Mouse (Mus musculus) limb, embryonic 14.5 days (tissue): ENCODE results near the gene Rrp9. TPM values are rescaled to one million over a fixed set of nuclear protein-coding genes. Genes with fewer than 3 reads are reported as not detected.
A peak's percentile ranks its signal among the peaks of the same experiment; 100 is the strongest.

Experiments used
- ATAC-seq: fragments of 200-750 bp; cut with Nextera tagmentation; 2 replicates; pipeline ENCODE4 v1.8.0; 2017; ENCODE audit warnings: low read depth, moderate number of reproducible peaks, moderate TSS enrichment; ENCODE audit not compliant: low FRiP score
- DNase-seq: peaks from one replicate; pipeline ENCODE4 v3.0.0-alpha.2; 2015; ENCODE audit warnings: low spot score
- H3K27ac ChIP-seq: fragments of 300-500 bp; sonication (generic); replicated peaks from 2 replicates; pipeline ENCODE4 v1.5.1; 2014; ENCODE audit warnings: low read depth, mild to moderate bottlenecking, low read length, moderate library complexity, mixed read lengths
- H3K27me3 ChIP-seq: fragments of 300-500 bp; sonication (generic); 2 replicates; pipeline ENCODE4 v1.6.1; 2014; ENCODE audit warnings: low read length, mixed read lengths; ENCODE audit not compliant: control insufficient read depth, insufficient read depth
- H3K36me3 ChIP-seq: fragments of 300-500 bp; sonication (generic); 2 replicates; pipeline ENCODE4 v1.6.1; 2014; ENCODE audit warnings: mild to moderate bottlenecking, low read length, moderate library complexity, mixed read lengths; ENCODE audit not compliant: control insufficient read depth, insufficient read depth
- H3K4me1 ChIP-seq: fragments of 300-500 bp; sonication (generic); 2 replicates; pipeline ENCODE4 v1.6.1; 2014; ENCODE audit warnings: antibody characterized with exemption, low read length, mixed read lengths; ENCODE audit not compliant: control insufficient read depth, insufficient read depth
- H3K4me2 ChIP-seq: fragments of 300-500 bp; sonication (generic); replicated peaks from 2 replicates; pipeline ENCODE4 v1.6.1; 2014; ENCODE audit warnings: low read depth, mild to moderate bottlenecking, low read length, moderate library complexity; ENCODE audit not compliant: severe bottlenecking
- H3K4me3 ChIP-seq: fragments of 300-500 bp; sonication (generic); replicated peaks from 2 replicates; pipeline ENCODE4 v1.5.1; 2014; ENCODE audit warnings: low read length
- H3K9ac ChIP-seq: fragments of 300-500 bp; sonication (generic); 2 replicates; pipeline ENCODE4 v1.6.1; 2014; ENCODE audit warnings: mild to moderate bottlenecking, low read depth, low read length, moderate library complexity; ENCODE audit not compliant: severe bottlenecking
- H3K9me3 ChIP-seq: fragments of 300-500 bp; sonication (generic); 2 replicates; pipeline ENCODE4 v1.6.1; 2016; ENCODE audit warnings: low read length; ENCODE audit not compliant: control insufficient read depth
- POLR2A ChIP-seq: fragments of 200-500 bp; IDR thresholded peaks from 2 replicates; pipeline ENCODE4 v1.8.0; 2012; ENCODE audit warnings: inconsistent platforms, mild to moderate bottlenecking, moderate library complexity, borderline replicate concordance; ENCODE audit not compliant: insufficient read depth, insufficient read length; ENCODE audit errors: extremely low read depth
- WGBS: fragments of 180-500 bp; shearing (Covaris S2); extraction: QIAGEN DNeasy Blood & Tissue Kit; methylation state at CpG from one replicate; pipeline ENCODE4 v1.1.7; 2014; 5-methylcytosine and 5-hydroxymethylcytosine counted together
- polyA plus RNA-seq, 2 experiments: library from polyadenylated mRNA; depleted of rRNA in 1 of 2; stranded (reverse) in 1 of 2; unstranded in 1 of 2; fragments of >200 nt; fragmentation: Nextera tagmentation in 1 of 2; extraction: Ambion mirVana in 1 of 2; gene quantifications; 2 replicates each; pipeline versions ENCODE4 v1.2.1 to v1.2.3; 2012 to 2014

Gene Rrp9
- polyA plus RNA-seq (2012; rRNA removed) = 44.2 and 52.3 TPM in 2 replicates
- 41.3 and 42.7 TPM in 2 replicates for polyA plus RNA-seq (2014; fragmentation: Nextera tagmentation; extraction: Ambion mirVana)

DNA sequence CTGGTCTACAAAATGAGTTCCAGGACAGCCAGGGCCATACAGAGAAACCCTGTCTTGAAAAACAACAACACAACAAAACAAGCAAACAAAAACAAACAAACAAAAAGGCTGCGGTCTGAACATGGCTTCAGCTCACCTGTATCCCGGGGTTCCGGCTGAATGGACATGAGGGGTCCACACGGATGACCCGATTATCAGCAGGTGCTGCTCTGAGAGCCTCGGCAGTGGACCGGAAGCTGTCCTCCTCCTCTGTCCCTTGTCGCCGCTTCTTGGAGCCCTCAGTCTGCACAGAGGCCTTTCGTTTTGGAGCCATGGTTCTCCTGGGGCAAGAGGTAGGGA, at the start of gene Rrp9:
Gene Rrp9, plus strand, starts transcription at position 301 of the 339 bp plus-strand sequence.
- Histone ChIP-seq H3K9ac (peak within 1 kb of the TSS; percentile 4), H3K4me3 (peak within 1 kb of the TSS; percentile 21), H3K27me3 (no peaks in the 10 kb centered on the region), H3K9me3 (no peaks in the 10 kb centered on the region), H3K4me1 (peaks cover 21% of the 10 kb centered on the region), H3K27ac (peak within 1 kb of the TSS; percentile 77), H3K4me2 (peak within 1 kb of the TSS; percentile 47), H3K36me3 (peaks cover 3% of the 10 kb centered on the region; the same call in 1 of the 2 replicates)
- DNase-seq (no peak), ATAC-seq (no peak)
- 90% methylated on average over 10 of the region's 10 CpGs for WGBS
- no peak for TF ChIP-seq POLR2A

DNA sequence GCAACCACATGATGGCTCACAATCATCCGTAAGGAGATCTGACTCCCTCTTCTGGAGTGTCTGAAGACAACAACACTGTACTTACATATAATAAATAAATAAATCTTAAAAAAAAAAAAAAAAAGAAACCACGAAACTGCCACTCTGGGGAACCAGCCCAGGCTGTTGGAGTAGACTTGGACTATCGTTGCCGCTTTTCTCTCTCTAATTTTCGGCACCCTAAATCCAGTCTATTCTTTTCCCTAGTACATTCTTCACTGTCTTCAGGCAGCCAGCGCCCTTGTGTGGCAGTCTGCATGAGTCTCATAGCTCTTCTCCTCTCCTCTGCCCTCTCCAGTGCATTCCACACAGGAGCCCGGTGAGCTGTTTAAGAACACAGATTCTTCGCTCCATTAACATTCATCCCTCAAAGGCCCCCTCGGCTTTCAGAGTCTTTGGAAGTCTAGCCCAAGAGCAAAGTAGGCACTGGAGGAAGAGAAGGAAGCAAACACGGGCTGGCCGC, 47.0 kb upstream of the Rrp9 start:
- peaks cover 33% of the 10 kb centered on the region for H3K36me3 ChIP-seq
- H3K4me2 ChIP-seq = peak overlapping the region; percentile 88
- peak overlapping the region; percentile 61 for H3K9ac ChIP-seq
- no peaks in the 10 kb centered on the region for H3K9me3 ChIP-seq
- H3K27me3 ChIP-seq = no peaks in the 10 kb centered on the region
- peak overlapping the region; percentile 97 for H3K27ac ChIP-seq
- WGBS = 14% methylated on average over 11 of the region's 11 CpGs
- peaks cover 8% of the 10 kb centered on the region; the same call in 1 of the 2 replicates for H3K4me1 ChIP-seq
- TF ChIP-seq POLR2A = no peak
- peak overlapping the region; percentile 91 for H3K4me3 ChIP-seq
- ATAC-seq (peak; percentile 60), DNase-seq (no peak)

DNA sequence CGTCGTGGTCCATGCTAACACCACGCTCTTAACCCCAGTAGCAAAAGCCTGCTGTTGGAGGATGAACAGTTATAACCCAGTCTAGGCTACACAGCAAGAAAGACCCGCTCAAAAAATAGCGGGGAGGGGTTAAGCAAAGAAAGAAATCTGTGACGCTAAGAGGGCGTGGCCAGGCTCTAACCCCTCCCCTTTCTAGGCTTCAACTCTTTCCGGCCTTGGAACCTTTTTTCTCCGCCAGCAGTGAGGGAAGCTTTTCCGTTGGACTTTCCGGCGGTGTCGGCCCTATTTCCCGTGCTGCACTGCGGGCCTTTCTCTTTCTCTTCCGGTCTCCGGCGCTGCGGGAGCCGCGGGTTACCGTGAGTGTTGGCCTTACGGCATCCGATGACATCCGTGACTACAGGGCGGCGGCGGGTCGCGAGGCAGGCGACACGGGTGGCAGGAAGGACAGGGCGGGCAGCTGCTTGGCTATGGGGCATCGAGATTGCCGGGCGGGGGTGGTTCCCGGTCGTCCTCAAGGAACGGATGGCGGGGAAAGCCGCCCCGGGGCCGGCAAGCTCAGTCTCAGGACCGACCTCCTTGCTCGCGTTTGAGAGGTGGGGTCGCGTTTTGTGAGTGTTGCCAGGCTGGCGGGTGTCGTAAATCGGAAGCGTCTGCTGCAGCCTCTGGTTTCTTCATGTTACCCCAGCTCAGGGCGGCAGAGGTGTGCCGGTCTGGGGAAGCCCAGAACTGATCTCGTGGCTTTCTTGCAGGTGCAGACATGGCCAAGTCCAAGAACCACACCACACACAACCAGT, 46.3 kb upstream of the Rrp9 start, which contains the start of gene Rpl29:
Gene Rpl29, plus strand, starts transcription at position 234 of the 794 bp plus-strand sequence.
- TF ChIP-seq POLR2A = peak; percentile 50; the same call in 1 of the 2 replicates
- Histone ChIP-seq H3K9ac (peak within 1 kb of the TSS; percentile 96), H3K27me3 (no peaks in the 10 kb centered on the region), H3K4me1 (peaks cover 8% of the 10 kb centered on the region; the same call in 1 of the 2 replicates), H3K4me2 (peak within 1 kb of the TSS; percentile 88), H3K27ac (peak within 1 kb of the TSS; percentile 97), H3K36me3 (peaks cover 39% of the 10 kb centered on the region), H3K4me3 (peak within 1 kb of the TSS; percentile 91), H3K9me3 (no peaks in the 10 kb centered on the region)
- DNase-seq (peak; percentile 100), ATAC-seq (peak; percentile 94)
- WGBS = under 1% methylated on average over 55 of the region's 55 CpGs

DNA sequence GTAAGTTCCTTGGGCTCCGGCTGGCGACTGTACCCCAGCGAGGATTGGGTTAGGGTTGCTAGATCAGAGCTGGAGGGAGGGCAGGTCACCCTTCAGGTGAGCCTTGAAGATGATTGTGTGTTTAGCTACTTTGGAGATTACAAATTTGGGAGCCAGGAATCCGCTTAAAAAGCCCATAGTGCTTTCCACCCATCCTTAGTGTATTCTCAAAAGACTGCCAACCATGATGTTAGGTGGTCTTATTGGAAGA, 45.8 kb upstream of the Rrp9 start:
- Histone ChIP-seq H3K27ac (peak overlapping the region; percentile 97), H3K36me3 (peaks cover 42% of the 10 kb centered on the region), H3K9me3 (no peaks in the 10 kb centered on the region), H3K9ac (peak overlapping the region; percentile 96), H3K4me1 (peaks cover 8% of the 10 kb centered on the region; the same call in 1 of the 2 replicates), H3K27me3 (no peaks in the 10 kb centered on the region), H3K4me2 (peak overlapping the region; percentile 88), H3K4me3 (peak overlapping the region; percentile 91)
- TF ChIP-seq POLR2A = no peak
- DNase-seq (no peak), ATAC-seq (no peak)
- 1% methylated on average over 4 of the region's 4 CpGs for WGBS

DNA sequence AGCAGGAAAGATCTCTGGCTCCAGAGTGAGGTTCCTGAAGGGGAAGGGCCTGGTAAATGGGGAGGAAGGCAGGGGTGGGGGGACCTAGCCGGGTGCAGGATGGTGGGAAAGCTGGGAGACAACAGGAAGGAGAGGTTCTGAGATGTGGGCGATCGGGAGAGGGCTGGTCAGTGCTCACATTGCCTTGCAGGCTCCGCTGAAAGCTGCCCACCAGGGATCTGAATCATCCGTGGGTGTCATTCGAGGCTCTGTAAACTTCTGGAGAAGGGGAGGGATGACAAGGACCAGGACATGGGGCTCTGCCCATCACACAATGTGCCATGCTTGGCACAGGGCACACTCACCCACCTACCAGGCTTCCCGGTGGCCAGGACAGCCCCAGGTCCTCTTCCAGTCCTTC, 42.4 kb upstream of the Rrp9 start:
- Histone ChIP-seq H3K27ac (no peak overlapping the region), H3K4me3 (no peak overlapping the region), H3K9me3 (no peaks in the 10 kb centered on the region), H3K4me2 (no peak overlapping the region), H3K9ac (no peak overlapping the region), H3K27me3 (no peaks in the 10 kb centered on the region), H3K4me1 (peaks cover 15% of the 10 kb centered on the region), H3K36me3 (peaks cover 44% of the 10 kb centered on the region)
- 62% methylated on average over 6 of the region's 7 CpGs for WGBS
- TF ChIP-seq POLR2A = no peak
- ATAC-seq (no peak), DNase-seq (no peak)
